Mouse (Mus musculus) kidney, embryonic 16.5 days (tissue): ENCODE data around the gene Ankrd23. TPM values are rescaled to one million over a fixed set of nuclear protein-coding genes. Genes with fewer than 3 reads are reported as not detected.
A peak's percentile ranks its signal among the peaks of the same experiment; 100 is the strongest.

Source experiments
- ATAC-seq: fragments of 200-750 bp; cut with Nextera tagmentation; 2 replicates; pipeline ENCODE4 v1.8.0; 2017; ENCODE audit warnings: moderate TSS enrichment; ENCODE audit not compliant: low FRiP score, low TSS enrichment
- H3K27ac ChIP-seq: fragments of 300-500 bp; sonication (generic); 2 replicates; pipeline ENCODE4 v1.5.1; 2014; ENCODE audit warnings: low read length
- H3K27me3 ChIP-seq: fragments of 300-500 bp; sonication (generic); 2 replicates; pipeline ENCODE4 v1.6.1; 2014; ENCODE audit warnings: low read length, control low read depth, mixed read lengths; ENCODE audit not compliant: insufficient read depth
- H3K36me3 ChIP-seq: fragments of 300-500 bp; sonication (generic); 2 replicates; pipeline ENCODE4 v1.6.1; 2014; ENCODE audit warnings: low read length, control low read depth, mixed read lengths; ENCODE audit not compliant: insufficient read depth
- H3K4me1 ChIP-seq: fragments of 300-500 bp; sonication (generic); 2 replicates; pipeline ENCODE4 v1.6.1; 2014; ENCODE audit warnings: low read length, control low read depth, mixed read lengths; ENCODE audit not compliant: insufficient read depth
- H3K4me2 ChIP-seq: fragments of 300-500 bp; sonication (generic); replicated peaks from 2 replicates; pipeline ENCODE4 v1.6.1; 2014; ENCODE audit warnings: low read depth, low read length
- H3K4me3 ChIP-seq: fragments of 300-500 bp; sonication (generic); 2 replicates; pipeline ENCODE4 v1.5.1; 2014; ENCODE audit warnings: mild to moderate bottlenecking, low read length
- H3K9ac ChIP-seq: fragments of 300-500 bp; sonication (generic); replicated peaks from 2 replicates; pipeline ENCODE4 v1.6.1; 2014; ENCODE audit warnings: low read length
- H3K9me3 ChIP-seq: fragments of 300-500 bp; sonication (generic); 2 replicates; pipeline ENCODE4 v1.6.1; 2016; ENCODE audit warnings: low read length, control low read depth
- WGBS: fragments of 180-500 bp; shearing (Covaris S2); extraction: QIAGEN DNeasy Blood & Tissue Kit; methylation state at CpG from one replicate; pipeline ENCODE4 v1.1.7; 2014; 5-methylcytosine and 5-hydroxymethylcytosine counted together
- polyA plus RNA-seq: library from polyadenylated mRNA; unstranded; fragments of >200 nt; fragmentation: Nextera tagmentation; extraction: Ambion mirVana; gene quantifications from 2 replicates; pipeline ENCODE4 v1.2.1, GENCODE M21; 2015

Gene Ankrd23
- polyA plus RNA-seq, 1 experiment from 2014 or later = 15.2 TPM

GRCm38 (mm10) chr1:36513310-36513709 lies 23.4 kb downstream of the Ankrd23 start:
- H3K9me3 ChIP-seq = no peaks in the 10 kb centered on the region
- H3K4me1 ChIP-seq = peaks cover 26% of the 10 kb centered on the region
- peak overlapping the region; percentile 87 for H3K9ac ChIP-seq
- no peak for ATAC-seq
- H3K36me3 ChIP-seq = peaks cover 7% of the 10 kb centered on the region; the same call in 1 of the 2 replicates
- H3K4me2 ChIP-seq = peak overlapping the region; percentile 88
- WGBS = 8% methylated on average over 1 of the region's 1 CpGs
- no peaks in the 10 kb centered on the region for H3K27me3 ChIP-seq
- no peak overlapping the region for H3K27ac ChIP-seq
- peak overlapping the region; percentile 86 for H3K4me3 ChIP-seq

GRCm38 (mm10) chr1:36512966-36513280 lies 23.8 kb downstream of the Ankrd23 start:
- 2% methylated on average over 16 of the region's 16 CpGs for WGBS
- no peaks in the 10 kb centered on the region for H3K27me3 ChIP-seq
- no peak for ATAC-seq
- no peaks in the 10 kb centered on the region for H3K9me3 ChIP-seq
- peak overlapping the region; percentile 97 for H3K27ac ChIP-seq
- H3K36me3 ChIP-seq = peaks cover 7% of the 10 kb centered on the region; the same call in 1 of the 2 replicates
- H3K4me2 ChIP-seq = peak overlapping the region; percentile 88
- H3K9ac ChIP-seq = peak overlapping the region; percentile 87
- H3K4me3 ChIP-seq = peak overlapping the region; percentile 86
- H3K4me1 ChIP-seq = peaks cover 26% of the 10 kb centered on the region

GRCm38 (mm10) chr1:36512089-36512965 lies 24.4 kb downstream of the Ankrd23 start:
- ATAC-seq = peak; percentile 69
- Histone ChIP-seq H3K9me3 (no peaks in the 10 kb centered on the region), H3K27me3 (no peaks in the 10 kb centered on the region), H3K4me2 (peak overlapping the region; percentile 88), H3K9ac (peak overlapping the region; percentile 87), H3K36me3 (peaks cover 10% of the 10 kb centered on the region), H3K27ac (peak overlapping the region; percentile 97), H3K4me3 (peak overlapping the region; percentile 86), H3K4me1 (peaks cover 26% of the 10 kb centered on the region)
- WGBS = under 1% methylated on average over 75 of the region's 126 CpGs

- Histone ChIP-seq H3K9me3 (no peaks in the 10 kb centered on the region), H3K36me3 (peaks cover 6% of the 10 kb centered on the region)
- ATAC-seq = peak; percentile 98
Measured at GRCm38 (mm10) chr1:36511289-36512021, 25.2 kb downstream of the Ankrd23 start, which contains the start of gene Cnnm3. TSS of gene Cnnm3 (plus strand) at chr1:36511867.

GRCm38 (mm10) chr1:36508238-36508637 lies 28.4 kb downstream of the Ankrd23 start:
- Histone ChIP-seq H3K4me2 (no peak overlapping the region), H3K36me3 (peaks cover 8% of the 10 kb centered on the region; the same call in 1 of the 2 replicates), H3K9me3 (no peaks in the 10 kb centered on the region), H3K27ac (no peak overlapping the region), H3K4me1 (peaks cover 4% of the 10 kb centered on the region), H3K9ac (no peak overlapping the region), H3K27me3 (no peaks in the 10 kb centered on the region), H3K4me3 (no peak overlapping the region)
- ATAC-seq = no peak
- 72% methylated on average over 5 of the region's 5 CpGs for WGBS

More at GRCm38 (mm10) chr1:36511289-36512021, 25.2 kb downstream of the Ankrd23 start, which contains the start of gene Cnnm3:
- H3K4me3 ChIP-seq = peak within 1 kb of the TSS; percentile 86
- no peaks in the 10 kb centered on the region for H3K27me3 ChIP-seq
- peak within 1 kb of the TSS; percentile 97 for H3K27ac ChIP-seq
- H3K9ac ChIP-seq = peak within 1 kb of the TSS; percentile 87
- H3K4me2 ChIP-seq = peak within 1 kb of the TSS; percentile 88
- peaks cover 26% of the 10 kb centered on the region for H3K4me1 ChIP-seq
- WGBS = 1% methylated on average over 49 of the region's 51 CpGs

GRCm38 (mm10) chr1:36501261-36501660 lies 35.4 kb downstream of the Ankrd23 start:
- peaks cover 16% of the 10 kb centered on the region for H3K36me3 ChIP-seq
- peak; percentile 35 for ATAC-seq
- H3K9me3 ChIP-seq = no peaks in the 10 kb centered on the region
- H3K9ac ChIP-seq = no peak overlapping the region
- no peak overlapping the region for H3K4me3 ChIP-seq
- H3K27ac ChIP-seq = no peak overlapping the region
- no peaks in the 10 kb centered on the region for H3K4me1 ChIP-seq
- H3K27me3 ChIP-seq = no peaks in the 10 kb centered on the region
- WGBS = 4% methylated on average over 3 of the region's 3 CpGs
- H3K4me2 ChIP-seq = no peak overlapping the region

- Histone ChIP-seq H3K4me3 (no peak overlapping the region), H3K9me3 (no peaks in the 10 kb centered on the region), H3K27me3 (no peaks in the 10 kb centered on the region), H3K27ac (no peak overlapping the region), H3K9ac (no peak overlapping the region), H3K4me1 (peaks cover under 1% of the 10 kb centered on the region; the same call in 1 of the 2 replicates), H3K4me2 (no peak overlapping the region), H3K36me3 (peaks cover 13% of the 10 kb centered on the region)
- no peak for ATAC-seq
- 72% methylated on average over 2 of the region's 2 CpGs for WGBS
Measured at GRCm38 (mm10) chr1:36497312-36497711, 39.4 kb downstream of the Ankrd23 start.

GRCm38 (mm10) chr1:36496719-36497118 lies 40.0 kb downstream of the Ankrd23 start:
- no peak overlapping the region for H3K4me3 ChIP-seq
- peaks cover 10% of the 10 kb centered on the region for H3K36me3 ChIP-seq
- ATAC-seq = no peak
- no peak overlapping the region for H3K4me2 ChIP-seq
- H3K27ac ChIP-seq = no peak overlapping the region
- no peak overlapping the region for H3K9ac ChIP-seq
- no peaks in the 10 kb centered on the region for H3K9me3 ChIP-seq
- H3K4me1 ChIP-seq = peaks cover 3% of the 10 kb centered on the region; the same call in 1 of the 2 replicates
- no peaks in the 10 kb centered on the region for H3K27me3 ChIP-seq
- 39% methylated on average over 2 of the region's 2 CpGs for WGBS

- WGBS = 58% methylated on average over 6 of the region's 6 CpGs
- H3K4me3 ChIP-seq = no peak overlapping the region
- H3K9ac ChIP-seq = no peak overlapping the region
- no peak overlapping the region for H3K27ac ChIP-seq
- H3K36me3 ChIP-seq = no peaks in the 10 kb centered on the region
- H3K9me3 ChIP-seq = no peaks in the 10 kb centered on the region
- no peak overlapping the region for H3K4me2 ChIP-seq
- no peaks in the 10 kb centered on the region for H3K27me3 ChIP-seq
- peaks cover 3% of the 10 kb centered on the region; the same call in 1 of the 2 replicates for H3K4me1 ChIP-seq
- ATAC-seq = no peak
Measured at GRCm38 (mm10) chr1:36493299-36493698, 43.4 kb downstream of the Ankrd23 start.
